Mouse (Mus musculus) G1E (cell line): ENCODE data around the gene Spata2.

Experiments used
- CTCF ChIP-seq: IDR thresholded peaks from 2 replicates; pipeline ENCODE4 v1.5.1; 2012; ENCODE audit warnings: low read depth, low read length, inconsistent platforms, mixed read lengths
- GATA1 ChIP-seq: IDR thresholded peaks from 2 replicates; pipeline ENCODE4 v1.6.1; 2012; ENCODE audit warnings: borderline replicate concordance, low read length, inconsistent platforms, mixed read lengths

GRCm38 (mm10) chr2:167463802-167464201 is 28.9 kb downstream of the Spata2 start:
- TF ChIP-seq CTCF (no peak), GATA1 (no peak)
